Mouse (Mus musculus) brain, embryonic 14.5 days (tissue): ENCODE measurements around the gene Acbd5.

Experiments used
- CTCF ChIP-seq: fragments of 200-500 bp; IDR thresholded peaks from 2 replicates; pipeline ENCODE4 v1.5.1; 2012; ENCODE audit warnings: inconsistent platforms, mild to moderate bottlenecking, moderate library complexity, borderline replicate concordance; ENCODE audit not compliant: insufficient read depth, insufficient read length; ENCODE audit errors: extremely low read depth
- POLR2A ChIP-seq: fragments of 200-500 bp; IDR thresholded peaks from 2 replicates; pipeline ENCODE4 v1.6.1; 2012; ENCODE audit warnings: mild to moderate bottlenecking, inconsistent platforms, borderline replicate concordance; ENCODE audit not compliant: poor library complexity, insufficient read depth, insufficient read length, severe bottlenecking; ENCODE audit errors: extremely low read depth

DNA sequence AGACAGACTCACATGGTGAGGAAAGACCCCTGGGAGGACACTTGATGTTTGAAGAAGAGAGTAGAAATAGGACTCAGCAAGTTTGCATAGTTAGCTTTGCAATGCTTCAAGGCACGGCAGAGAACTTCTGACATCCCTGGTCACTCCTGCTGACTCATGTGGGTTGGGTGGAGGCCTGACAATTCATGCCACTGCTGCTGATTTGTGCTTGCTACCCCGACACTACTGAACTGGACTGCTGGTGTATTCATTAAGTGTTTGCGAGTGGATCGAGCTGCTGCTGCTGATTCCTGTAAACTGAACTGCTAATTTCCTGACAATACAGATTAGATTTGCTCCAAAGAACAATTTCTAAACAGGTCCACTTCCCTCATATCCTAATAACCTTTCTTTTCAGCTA lies 46.2 kb upstream of the Acbd5 start:
- no peak for TF ChIP-seq CTCF
- TF ChIP-seq POLR2A, result no peak
